Mouse (Mus musculus): ENCODE measurements at regions not wholly inside any gene's neighbourhood (a gene's known extent, or its start where the extent isn't known, plus 50 kb on each side); places are given as distances from the start of the nearest gene placed in this dataset.

GRCm38 (mm10) chr12:16183055-16183454, 366.3 kb upstream of the Trib2 start:
- Histone ChIP-seq H3K27ac (ENCODE audit: low read depth, low read length) (no peak overlapping the region), H3K36me3 (ENCODE audit: control insufficient read depth, insufficient read depth, low read length) (no peaks in the 10 kb centered on the region), H3K4me3 (ENCODE audit: low read depth, low read length) (no peak overlapping the region), H3K9ac (ENCODE audit: low read depth, low read length) (no peak overlapping the region), H3K4me1 (replicated peaks; ENCODE audit: control insufficient read depth, insufficient read depth, low read length) (peaks cover 12% of the 10 kb centered on the region; the same call in 1 of the 2 replicates), H3K9me3 (ENCODE audit: control insufficient read depth, low read length) (no peaks in the 10 kb centered on the region), H3K27me3 (replicated peaks; ENCODE audit: control insufficient read depth, insufficient read depth, low read length) (peaks cover 3% of the 10 kb centered on the region; the same call in 1 of the 2 replicates), H3K4me2 (no peak overlapping the region)
- ATAC-seq (replicated peaks; ENCODE audit: low FRiP score): no peak
- 36% methylated on average over 4 of the region's 4 CpGs for WGBS
- DNase-seq (ENCODE audit: low spot score): no peak

- ATAC-seq (replicated peaks; ENCODE audit: low FRiP score) (no peak), DNase-seq (ENCODE audit: low spot score) (no peak)
- Histone ChIP-seq H3K4me1 (replicated peaks; ENCODE audit: control insufficient read depth, insufficient read depth, low read length) (peaks cover 12% of the 10 kb centered on the region; the same call in 1 of the 2 replicates), H3K27me3 (replicated peaks; ENCODE audit: control insufficient read depth, insufficient read depth, low read length) (no peaks in the 10 kb centered on the region), H3K4me3 (ENCODE audit: low read depth, low read length) (no peak overlapping the region), H3K4me2 (no peak overlapping the region), H3K9ac (ENCODE audit: low read depth, low read length) (no peak overlapping the region), H3K36me3 (ENCODE audit: control insufficient read depth, insufficient read depth, low read length) (no peaks in the 10 kb centered on the region), H3K9me3 (ENCODE audit: control insufficient read depth, low read length) (no peaks in the 10 kb centered on the region), H3K27ac (ENCODE audit: low read depth, low read length) (no peak overlapping the region)
- WGBS: 83% methylated on average over 5 of the region's 5 CpGs
These were observed 364.9 kb upstream of the Trib2 start for GRCm38 (mm10) chr12:16181599-16181998.

DNA sequence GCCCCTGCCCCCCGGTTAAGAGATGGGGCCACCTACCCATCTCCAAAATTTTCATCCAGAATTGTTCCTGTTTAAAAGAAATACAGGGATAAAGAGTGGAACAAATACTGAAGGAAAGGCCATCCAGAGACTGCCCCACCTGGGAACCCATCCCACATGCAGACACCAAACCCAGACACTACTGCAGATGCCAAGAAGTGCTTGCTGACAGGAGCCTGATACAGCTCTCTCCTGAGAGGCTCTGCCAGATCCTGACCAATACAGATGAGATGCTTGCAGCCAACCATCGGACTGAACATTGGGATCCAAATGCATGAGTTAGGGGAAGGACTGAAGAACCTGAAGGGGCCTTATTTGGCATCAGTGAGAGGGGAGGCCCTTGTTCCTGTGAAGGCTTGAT, 363.2 kb upstream of the Trib2 start:
- Histone ChIP-seq H3K27ac (ENCODE audit: low read depth, low read length) (no peak overlapping the region), H3K36me3 (ENCODE audit: control insufficient read depth, insufficient read depth, low read length) (no peaks in the 10 kb centered on the region), H3K4me3 (ENCODE audit: low read depth, low read length) (no peak overlapping the region), H3K9me3 (ENCODE audit: control insufficient read depth, low read length) (no peaks in the 10 kb centered on the region), H3K27me3 (replicated peaks; ENCODE audit: control insufficient read depth, insufficient read depth, low read length) (no peaks in the 10 kb centered on the region), H3K4me1 (replicated peaks; ENCODE audit: control insufficient read depth, insufficient read depth, low read length) (0 out of 2 replicates have a peak, but pooled peaks cover 3% of the 10 kb centered on the region), H3K4me2 (no peak overlapping the region), H3K9ac (ENCODE audit: low read depth, low read length) (no peak overlapping the region)
- ATAC-seq (replicated peaks; ENCODE audit: low FRiP score): no peak
- no peak for DNase-seq (ENCODE audit: low spot score)
- WGBS: 76% methylated on average over 2 of the region's 2 CpGs

GRCm38 (mm10) chr12:16176326-16176725, 359.6 kb upstream of the Trib2 start:
- no peak overlapping the region for H3K4me3 ChIP-seq (ENCODE audit: low read depth, low read length)

GRCm38 (mm10) chr12:16172176-16172575, 355.5 kb upstream of the Trib2 start:
- no peak overlapping the region for H3K4me3 ChIP-seq (ENCODE audit: low read depth, low read length)
- 83% methylated on average over 2 of the region's 2 CpGs for WGBS
- no peak overlapping the region for H3K4me2 ChIP-seq
- ATAC-seq (replicated peaks; ENCODE audit: low FRiP score) (no peak), DNase-seq (ENCODE audit: low spot score) (no peak)
- H3K4me1 ChIP-seq (replicated peaks; ENCODE audit: control insufficient read depth, insufficient read depth, low read length): no peaks in the 10 kb centered on the region
- no peaks in the 10 kb centered on the region for H3K9me3 ChIP-seq (ENCODE audit: control insufficient read depth, low read length)
- no peaks in the 10 kb centered on the region for H3K27me3 ChIP-seq (replicated peaks; ENCODE audit: control insufficient read depth, insufficient read depth, low read length)
- H3K9ac ChIP-seq (ENCODE audit: low read depth, low read length): no peak overlapping the region
- no peak overlapping the region for H3K27ac ChIP-seq (ENCODE audit: low read depth, low read length)
- no peaks in the 10 kb centered on the region for H3K36me3 ChIP-seq (ENCODE audit: control insufficient read depth, insufficient read depth, low read length)

More at GRCm38 (mm10) chr12:16176326-16176725, 359.6 kb upstream of the Trib2 start:
- Histone ChIP-seq H3K36me3 (ENCODE audit: control insufficient read depth, insufficient read depth, low read length) (no peaks in the 10 kb centered on the region), H3K9me3 (ENCODE audit: control insufficient read depth, low read length) (no peaks in the 10 kb centered on the region), H3K4me1 (replicated peaks; ENCODE audit: control insufficient read depth, insufficient read depth, low read length) (no peaks in the 10 kb centered on the region), H3K27ac (ENCODE audit: low read depth, low read length) (no peak overlapping the region), H3K4me2 (no peak overlapping the region), H3K27me3 (replicated peaks; ENCODE audit: control insufficient read depth, insufficient read depth, low read length) (no peaks in the 10 kb centered on the region), H3K9ac (ENCODE audit: low read depth, low read length) (no peak overlapping the region)
- DNase-seq (ENCODE audit: low spot score) (no peak), ATAC-seq (replicated peaks; ENCODE audit: low FRiP score) (no peak)
- 74% methylated on average over 1 of the region's 1 CpGs for WGBS

- DNase-seq (ENCODE audit: low spot score) (no peak), ATAC-seq (replicated peaks; ENCODE audit: low FRiP score) (no peak)
- Histone ChIP-seq H3K27ac (ENCODE audit: low read depth, low read length) (no peak overlapping the region), H3K4me2 (no peak overlapping the region), H3K4me3 (ENCODE audit: low read depth, low read length) (no peak overlapping the region), H3K27me3 (replicated peaks; ENCODE audit: control insufficient read depth, insufficient read depth, low read length) (no peaks in the 10 kb centered on the region), H3K9ac (ENCODE audit: low read depth, low read length) (no peak overlapping the region), H3K9me3 (ENCODE audit: control insufficient read depth, low read length) (no peaks in the 10 kb centered on the region), H3K36me3 (ENCODE audit: control insufficient read depth, insufficient read depth, low read length) (no peaks in the 10 kb centered on the region), H3K4me1 (replicated peaks; ENCODE audit: control insufficient read depth, insufficient read depth, low read length) (no peaks in the 10 kb centered on the region)
- WGBS: 64% methylated on average over 5 of the region's 5 CpGs
These were observed 354.9 kb upstream of the Trib2 start for GRCm38 (mm10) chr12:16171636-16172035.

DNA sequence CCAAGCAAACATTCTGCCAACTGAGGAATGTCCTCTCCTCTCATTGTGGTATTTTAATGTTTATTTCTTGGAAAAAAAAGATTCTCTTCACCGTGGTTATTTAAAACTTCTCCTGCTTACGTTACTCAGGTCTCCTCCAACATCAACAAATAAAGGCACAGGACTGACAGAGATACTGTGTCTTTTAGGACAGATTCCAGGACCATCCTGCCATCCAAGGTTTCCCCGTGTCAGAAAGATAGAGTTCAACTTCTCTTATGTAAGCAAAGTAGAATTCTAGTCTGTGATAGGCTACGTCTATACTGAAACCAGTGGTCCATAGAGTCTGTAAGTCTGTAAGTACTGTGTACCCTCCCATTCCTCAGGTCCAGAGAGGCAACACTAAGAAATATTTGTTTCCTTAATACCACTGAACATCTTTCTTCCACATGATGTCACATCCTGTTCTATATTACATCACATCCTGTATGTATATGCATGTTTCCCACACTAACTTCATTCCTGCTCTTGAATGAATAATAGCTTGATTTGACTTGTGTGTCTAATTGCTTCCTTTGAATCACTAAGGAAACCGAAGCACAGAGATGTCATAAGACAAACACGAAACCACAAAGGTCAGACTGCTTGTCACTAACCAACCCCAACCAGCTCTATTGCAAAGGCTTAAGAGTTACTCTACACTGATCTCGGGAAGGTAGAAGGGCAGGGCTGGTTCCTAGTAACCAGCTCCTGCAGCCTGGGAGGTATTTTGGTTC, 353.2 kb upstream of the Trib2 start:
- no peak overlapping the region for H3K9ac ChIP-seq (ENCODE audit: low read depth, low read length)
- no peak for ATAC-seq (replicated peaks; ENCODE audit: low FRiP score)
- H3K4me2 ChIP-seq: no peak overlapping the region
- H3K4me3 ChIP-seq (ENCODE audit: low read depth, low read length): no peak overlapping the region
- no peaks in the 10 kb centered on the region for H3K9me3 ChIP-seq (ENCODE audit: control insufficient read depth, low read length)
- H3K4me1 ChIP-seq (replicated peaks; ENCODE audit: control insufficient read depth, insufficient read depth, low read length): no peaks in the 10 kb centered on the region
- H3K27me3 ChIP-seq (replicated peaks; ENCODE audit: control insufficient read depth, insufficient read depth, low read length): no peaks in the 10 kb centered on the region
- no peak for DNase-seq (ENCODE audit: low spot score)
- H3K27ac ChIP-seq (ENCODE audit: low read depth, low read length): no peak overlapping the region
- no peaks in the 10 kb centered on the region for H3K36me3 ChIP-seq (ENCODE audit: control insufficient read depth, insufficient read depth, low read length)
- WGBS: 65% methylated on average over 7 of the region's 7 CpGs

DNA sequence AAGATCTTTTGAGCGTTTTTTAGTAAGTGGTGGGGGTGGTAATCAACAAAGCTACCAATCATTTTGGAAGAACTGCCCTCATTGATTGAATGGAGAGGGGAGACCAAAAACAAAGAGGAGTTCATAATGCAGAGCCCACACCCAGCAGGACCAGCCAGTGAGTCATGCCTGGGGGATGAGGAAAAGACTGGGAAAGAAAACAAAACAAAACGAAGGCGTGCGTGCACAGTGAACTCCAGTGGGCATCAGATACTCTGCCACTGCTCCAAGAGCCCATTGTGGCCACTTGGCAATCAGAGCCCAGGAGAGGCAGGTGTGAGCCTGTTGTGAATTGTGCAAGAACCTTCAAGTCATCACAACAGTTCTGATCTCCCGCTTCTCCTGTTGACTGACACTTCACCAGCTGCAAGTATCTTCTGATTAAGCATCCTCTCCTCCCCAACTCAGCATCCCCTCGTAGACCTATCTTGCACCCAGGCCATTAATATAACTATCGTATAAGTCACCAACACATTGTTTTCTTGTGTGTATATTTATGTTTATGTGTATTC, 351.1 kb upstream of the Trib2 start:
- Histone ChIP-seq H3K27me3 (replicated peaks; ENCODE audit: control insufficient read depth, insufficient read depth, low read length) (no peaks in the 10 kb centered on the region), H3K9me3 (ENCODE audit: control insufficient read depth, low read length) (no peaks in the 10 kb centered on the region), H3K4me3 (ENCODE audit: low read depth, low read length) (no peak overlapping the region), H3K9ac (ENCODE audit: low read depth, low read length) (no peak overlapping the region), H3K4me1 (replicated peaks; ENCODE audit: control insufficient read depth, insufficient read depth, low read length) (no peaks in the 10 kb centered on the region), H3K36me3 (ENCODE audit: control insufficient read depth, insufficient read depth, low read length) (no peaks in the 10 kb centered on the region), H3K27ac (ENCODE audit: low read depth, low read length) (no peak overlapping the region), H3K4me2 (no peak overlapping the region)
- WGBS: 80% methylated on average over 7 of the region's 7 CpGs
- ATAC-seq (replicated peaks; ENCODE audit: low FRiP score) (no peak), DNase-seq (ENCODE audit: low spot score) (no peak)

DNA sequence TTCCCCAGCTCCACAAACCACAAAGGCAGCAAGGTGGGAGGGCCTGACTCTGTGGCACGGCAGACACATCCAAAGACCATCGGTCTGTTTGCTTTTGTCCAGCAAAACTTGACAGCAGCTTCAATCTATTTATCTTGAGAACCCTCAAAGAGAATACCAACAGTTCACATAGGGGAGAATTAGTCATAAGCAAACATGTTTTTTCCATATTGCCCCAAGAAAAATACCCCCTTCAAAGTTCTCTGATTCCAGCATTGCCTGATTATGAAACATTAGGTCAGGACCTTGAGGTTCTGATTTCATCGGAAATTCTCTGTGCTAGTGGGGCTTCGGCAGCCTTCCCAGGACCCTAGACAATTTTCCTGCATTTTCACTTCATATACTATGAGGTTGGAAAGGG, 348.4 kb upstream of the Trib2 start:
- H3K27me3 ChIP-seq (replicated peaks; ENCODE audit: control insufficient read depth, insufficient read depth, low read length): no peaks in the 10 kb centered on the region
- no peak overlapping the region for H3K9ac ChIP-seq (ENCODE audit: low read depth, low read length)
- no peak overlapping the region for H3K4me3 ChIP-seq (ENCODE audit: low read depth, low read length)
- no peak overlapping the region for H3K4me2 ChIP-seq
- ATAC-seq (replicated peaks; ENCODE audit: low FRiP score): no peak
- WGBS: 68% methylated on average over 4 of the region's 4 CpGs
- no peak overlapping the region for H3K27ac ChIP-seq (ENCODE audit: low read depth, low read length)
- H3K4me1 ChIP-seq (replicated peaks; ENCODE audit: control insufficient read depth, insufficient read depth, low read length): no peaks in the 10 kb centered on the region
- H3K9me3 ChIP-seq (ENCODE audit: control insufficient read depth, low read length): no peaks in the 10 kb centered on the region
- no peaks in the 10 kb centered on the region for H3K36me3 ChIP-seq (ENCODE audit: control insufficient read depth, insufficient read depth, low read length)
- DNase-seq (ENCODE audit: low spot score): no peak
